Mouse (Mus musculus): ENCODE results near the gene Gm3448. TPM values are rescaled to one million over a fixed set of nuclear protein-coding genes. Genes with fewer than 3 reads are reported as not detected.
A peak's percentile ranks its signal among the peaks of the same experiment; 100 is the strongest.
"Not testable (repeated sequence)": the region's sequence is repeated elsewhere in the genome, so short reads cannot be mapped to it uniquely, and the experiment has no call there.

Gene Gm3448
- polyA plus RNA-seq (2012; rRNA removed) (1.00 and 2.6 TPM in 2 replicates), polyA plus RNA-seq (2014; fragmentation: Nextera tagmentation; extraction: Ambion mirVana) (2.1 and 2.7 TPM in 2 replicates)

- H3K27me3 ChIP-seq (ENCODE audit: control insufficient read depth, insufficient read depth, low read length); H3K9me3 ChIP-seq (ENCODE audit: control insufficient read depth, low read length); H3K9ac ChIP-seq (ENCODE audit: low read depth, low read length, severe bottlenecking); DNase-seq (ENCODE audit: low spot score); H3K27ac ChIP-seq (replicated peaks; ENCODE audit: low read depth, low read length); H3K4me1 ChIP-seq (ENCODE audit: control insufficient read depth, insufficient read depth, low read length); H3K36me3 ChIP-seq (ENCODE audit: control insufficient read depth, insufficient read depth, low read length); H3K4me2 ChIP-seq (replicated peaks; ENCODE audit: low read depth, low read length, severe bottlenecking); H3K4me3 ChIP-seq (replicated peaks; ENCODE audit: low read length): not testable (repeated sequence)
- WGBS, result no CpG with 5 or more reads among the region's 56 CpGs
- ATAC-seq (ENCODE audit: low FRiP score, low read depth), result peak; percentile 97
Observed at GRCm38 (mm10) chr17:15041175-15041729, at the start of gene Gm3448, which contains the start of the genes Ermard and Tcte3. Gm3448 (minus strand) TSS chr17:15041537. Ermard (plus strand) TSS chr17:15041208. Tcte3 (minus strand) TSS chr17:15041488.

GRCm38 (mm10) chr17:15088591-15089001 lies 47.3 kb upstream of the Gm3448 start:
- WGBS, result 9% methylated on average over 8 of the region's 8 CpGs
- no peak for TF ChIP-seq POLR2A (IDR thresholded peaks at IDR 0.05; ENCODE audit: borderline replicate concordance, extremely low read depth, insufficient read depth, insufficient read length)
- no peaks in the 10 kb centered on the region for H3K36me3 ChIP-seq (ENCODE audit: control insufficient read depth, insufficient read depth, low read length)
- no peak overlapping the region for H3K4me3 ChIP-seq (replicated peaks; ENCODE audit: low read length)
- no peak overlapping the region for H3K27ac ChIP-seq (replicated peaks; ENCODE audit: low read depth, low read length)
- peaks cover 10% of the 10 kb centered on the region; the same call in 1 of the 2 replicates for H3K4me1 ChIP-seq (ENCODE audit: control insufficient read depth, insufficient read depth, low read length)
- no peak overlapping the region for H3K9ac ChIP-seq (ENCODE audit: low read depth, low read length, severe bottlenecking)
- DNase-seq (ENCODE audit: low spot score) (no peak), ATAC-seq (ENCODE audit: low FRiP score, low read depth) (no peak)
- H3K27me3 ChIP-seq (ENCODE audit: control insufficient read depth, insufficient read depth, low read length), result no peaks in the 10 kb centered on the region
- H3K9me3 ChIP-seq (ENCODE audit: control insufficient read depth, low read length), result no peaks in the 10 kb centered on the region
- H3K4me2 ChIP-seq (replicated peaks; ENCODE audit: low read depth, low read length, severe bottlenecking), result no peak overlapping the region

- no peak overlapping the region for H3K9ac ChIP-seq (ENCODE audit: low read depth, low read length, severe bottlenecking)
- H3K4me3 ChIP-seq (replicated peaks; ENCODE audit: low read length), result no peak overlapping the region
- peaks cover 10% of the 10 kb centered on the region; the same call in 1 of the 2 replicates for H3K4me1 ChIP-seq (ENCODE audit: control insufficient read depth, insufficient read depth, low read length)
- ATAC-seq (ENCODE audit: low FRiP score, low read depth) (no peak), DNase-seq (ENCODE audit: low spot score) (no peak)
- 31% methylated on average over 2 of the region's 2 CpGs for WGBS
- TF ChIP-seq POLR2A (IDR thresholded peaks at IDR 0.05; ENCODE audit: borderline replicate concordance, extremely low read depth, insufficient read depth, insufficient read length), result no peak
- H3K27ac ChIP-seq (replicated peaks; ENCODE audit: low read depth, low read length), result no peak overlapping the region
- no peak overlapping the region for H3K4me2 ChIP-seq (replicated peaks; ENCODE audit: low read depth, low read length, severe bottlenecking)
- no peaks in the 10 kb centered on the region for H3K36me3 ChIP-seq (ENCODE audit: control insufficient read depth, insufficient read depth, low read length)
- H3K9me3 ChIP-seq (ENCODE audit: control insufficient read depth, low read length), result no peaks in the 10 kb centered on the region
- no peaks in the 10 kb centered on the region for H3K27me3 ChIP-seq (ENCODE audit: control insufficient read depth, insufficient read depth, low read length)
Observed at GRCm38 (mm10) chr17:15088166-15088565, 46.8 kb upstream of the Gm3448 start.

- Histone ChIP-seq H3K27ac (replicated peaks; ENCODE audit: low read depth, low read length) (no peak overlapping the region), H3K4me1 (ENCODE audit: control insufficient read depth, insufficient read depth, low read length) (peaks cover 10% of the 10 kb centered on the region; the same call in 1 of the 2 replicates), H3K36me3 (ENCODE audit: control insufficient read depth, insufficient read depth, low read length) (no peaks in the 10 kb centered on the region), H3K27me3 (ENCODE audit: control insufficient read depth, insufficient read depth, low read length) (no peaks in the 10 kb centered on the region), H3K4me2 (replicated peaks; ENCODE audit: low read depth, low read length, severe bottlenecking) (no peak overlapping the region), H3K9me3 (ENCODE audit: control insufficient read depth, low read length) (no peaks in the 10 kb centered on the region), H3K9ac (ENCODE audit: low read depth, low read length, severe bottlenecking) (no peak overlapping the region), H3K4me3 (replicated peaks; ENCODE audit: low read length) (no peak overlapping the region)
- TF ChIP-seq POLR2A (IDR thresholded peaks at IDR 0.05; ENCODE audit: borderline replicate concordance, extremely low read depth, insufficient read depth, insufficient read length), result no peak
- WGBS, result 76% methylated on average over 2 of the region's 2 CpGs
- no peak for ATAC-seq (ENCODE audit: low FRiP score, low read depth)
- DNase-seq (ENCODE audit: low spot score), result no peak
Observed at GRCm38 (mm10) chr17:15085006-15085405, 43.7 kb upstream of the Gm3448 start.

GRCm38 (mm10) chr17:15084226-15084848 lies 43.0 kb upstream of the Gm3448 start:
- H3K9ac ChIP-seq (ENCODE audit: low read depth, low read length, severe bottlenecking), result no peak overlapping the region
- no peak overlapping the region for H3K4me2 ChIP-seq (replicated peaks; ENCODE audit: low read depth, low read length, severe bottlenecking)
- no peak overlapping the region for H3K4me3 ChIP-seq (replicated peaks; ENCODE audit: low read length)
- peaks cover 10% of the 10 kb centered on the region; the same call in 1 of the 2 replicates for H3K4me1 ChIP-seq (ENCODE audit: control insufficient read depth, insufficient read depth, low read length)
- no peaks in the 10 kb centered on the region for H3K9me3 ChIP-seq (ENCODE audit: control insufficient read depth, low read length)
- no peak for TF ChIP-seq POLR2A (IDR thresholded peaks at IDR 0.05; ENCODE audit: borderline replicate concordance, extremely low read depth, insufficient read depth, insufficient read length)
- DNase-seq (ENCODE audit: low spot score) (no peak), ATAC-seq (ENCODE audit: low FRiP score, low read depth) (no peak)
- no peak overlapping the region for H3K27ac ChIP-seq (replicated peaks; ENCODE audit: low read depth, low read length)
- no peaks in the 10 kb centered on the region for H3K36me3 ChIP-seq (ENCODE audit: control insufficient read depth, insufficient read depth, low read length)
- no peaks in the 10 kb centered on the region for H3K27me3 ChIP-seq (ENCODE audit: control insufficient read depth, insufficient read depth, low read length)
- WGBS, result 59% methylated on average over 13 of the region's 13 CpGs

All from limb, embryonic 14.5 days (tissue).